Mouse (Mus musculus) hindbrain, embryonic 12.5 days (tissue): ENCODE data around the gene Tmem63b. TPM values are rescaled to one million over a fixed set of nuclear protein-coding genes. Genes with fewer than 3 reads are reported as not detected.

Experiments
- ATAC-seq: fragments of 200-750 bp; cut with Nextera tagmentation; 2 replicates; pipeline ENCODE4 v1.8.0; 2017; ENCODE audit warnings: moderate TSS enrichment; ENCODE audit not compliant: low FRiP score
- H3K27ac ChIP-seq: fragments of 300-500 bp; sonication (generic); 2 replicates; pipeline ENCODE4 v1.5.1; 2016; ENCODE audit warnings: mild to moderate bottlenecking
- H3K27me3 ChIP-seq: fragments of 300-500 bp; sonication (generic); 2 replicates; pipeline ENCODE4 v1.6.1; 2016; ENCODE audit warnings: mild to moderate bottlenecking
- H3K36me3 ChIP-seq: fragments of 300-500 bp; sonication (generic); 2 replicates; pipeline ENCODE4 v1.6.1; 2016; ENCODE audit warnings: mild to moderate bottlenecking
- H3K4me1 ChIP-seq: fragments of 300-500 bp; sonication (generic); 2 replicates; pipeline ENCODE4 v1.6.1; 2016
- H3K4me2 ChIP-seq: fragments of 300-500 bp; sonication (generic); replicated peaks from 2 replicates; pipeline ENCODE4 v1.6.1; 2016; ENCODE audit warnings: mild to moderate bottlenecking
- H3K4me3 ChIP-seq: fragments of 300-500 bp; sonication (generic); 2 replicates; pipeline ENCODE4 v1.5.1; 2016; ENCODE audit warnings: mild to moderate bottlenecking
- H3K9ac ChIP-seq: fragments of 300-500 bp; sonication (generic); 2 replicates; pipeline ENCODE4 v1.6.1; 2016; ENCODE audit warnings: mild to moderate bottlenecking, moderate library complexity
- H3K9me3 ChIP-seq: fragments of 300-500 bp; sonication (generic); replicated peaks from 2 replicates; pipeline ENCODE4 v1.6.1; 2016; ENCODE audit warnings: mild to moderate bottlenecking
- WGBS: fragments of 180-500 bp; shearing (Covaris S2); methylation state at CpG from one replicate; pipeline ENCODE4 v1.1.7; 2016; 5-methylcytosine and 5-hydroxymethylcytosine counted together
- polyA plus RNA-seq: library from polyadenylated mRNA; unstranded; fragments of >200 nt; fragmentation: Nextera tagmentation; extraction: Ambion mirVana; gene quantifications from 2 replicates; pipeline ENCODE4 v1.2.1, GENCODE M21; 2016

Tmem63b gene
- polyA plus RNA-seq, 1 experiment from 2014 or later: 102 TPM

GRCm38 (mm10) chr17:45663106-45663919 is 23.4 kb downstream of the Tmem63b start:
- no peak overlapping the region for H3K4me3 ChIP-seq
- H3K27me3 ChIP-seq: no peaks in the 10 kb centered on the region
- 28% methylated on average over 27 of the region's 27 CpGs for WGBS
- H3K9me3 ChIP-seq: no peaks in the 10 kb centered on the region
- no peak overlapping the region for H3K27ac ChIP-seq
- peaks cover 2% of the 10 kb centered on the region; the same call in 1 of the 2 replicates for H3K4me1 ChIP-seq
- ATAC-seq: peak; percentile 63
- 0 out of 2 replicates have a peak overlapping the region, but pooled peaks have one; percentile 21 for H3K4me2 ChIP-seq
- H3K9ac ChIP-seq: no peak overlapping the region; the same call in 1 of the 2 replicates
- H3K36me3 ChIP-seq: peaks cover 62% of the 10 kb centered on the region

DNA sequence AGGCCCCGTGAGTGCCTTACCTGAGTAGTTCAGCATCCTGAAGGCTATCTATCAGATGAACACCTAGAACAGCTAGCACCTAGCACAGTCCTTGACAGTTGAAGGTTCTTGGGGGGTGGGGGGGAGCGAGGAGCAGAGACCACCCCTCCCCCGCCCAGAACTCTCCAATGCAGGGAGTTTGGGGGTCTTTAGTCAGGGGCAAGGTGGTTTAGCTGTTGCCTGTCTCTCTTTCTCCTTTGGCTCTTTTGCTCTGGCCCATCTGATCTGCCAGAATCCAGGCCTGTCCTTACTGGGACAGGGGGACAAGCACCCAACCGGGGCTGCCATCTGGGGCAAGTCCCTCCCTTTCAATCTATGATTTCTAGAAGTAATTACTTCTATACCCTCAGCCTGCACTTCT is 27.5 kb downstream of the Tmem63b start, which contains the start of gene Capn11:
Gene Capn11 (minus strand): TSS at position 101 of the 400 bp plus-strand sequence.
- H3K36me3 ChIP-seq: peaks cover 24% of the 10 kb centered on the region
- no peak within 1 kb of the TSS for H3K4me2 ChIP-seq
- no peak within 1 kb of the TSS for H3K9ac ChIP-seq
- H3K27ac ChIP-seq: no peak within 1 kb of the TSS
- ATAC-seq: no peak
- H3K9me3 ChIP-seq: no peaks in the 10 kb centered on the region
- H3K4me1 ChIP-seq: peaks cover 2% of the 10 kb centered on the region; the same call in 1 of the 2 replicates
- no peaks in the 10 kb centered on the region for H3K27me3 ChIP-seq
- H3K4me3 ChIP-seq: no peak within 1 kb of the TSS
- WGBS: 85% methylated on average over 4 of the region's 4 CpGs

GRCm38 (mm10) chr17:45655820-45656219 is 30.9 kb downstream of the Tmem63b start:
- Histone ChIP-seq H3K9ac (no peak overlapping the region), H3K4me3 (no peak overlapping the region), H3K9me3 (no peaks in the 10 kb centered on the region), H3K4me2 (no peak overlapping the region), H3K36me3 (no peaks in the 10 kb centered on the region), H3K4me1 (no peaks in the 10 kb centered on the region), H3K27me3 (no peaks in the 10 kb centered on the region), H3K27ac (no peak overlapping the region)
- 24% methylated on average over 6 of the region's 6 CpGs for WGBS
- no peak for ATAC-seq

DNA sequence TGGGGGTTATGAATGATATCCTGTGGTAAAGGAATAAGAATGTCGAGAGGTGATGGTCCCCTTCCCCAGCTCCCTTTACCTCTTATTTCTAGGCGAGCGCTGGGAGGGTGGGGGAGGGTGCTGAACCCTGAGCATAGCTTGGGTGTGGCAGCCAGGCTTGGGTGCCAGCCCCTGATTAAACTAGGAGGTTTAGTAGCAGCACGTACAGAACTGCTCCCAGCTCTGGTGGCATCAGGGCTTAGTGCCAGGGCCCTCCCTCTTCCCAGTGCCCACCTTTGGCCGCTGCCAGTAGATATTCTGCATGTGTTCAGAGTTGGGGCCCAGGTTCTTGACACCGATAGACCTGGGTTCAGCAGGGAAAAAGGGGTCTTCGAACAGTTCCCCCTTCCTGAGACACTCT is 33.5 kb downstream of the Tmem63b start:
- Histone ChIP-seq H3K27me3 (no peaks in the 10 kb centered on the region), H3K9me3 (no peaks in the 10 kb centered on the region), H3K36me3 (no peaks in the 10 kb centered on the region), H3K9ac (no peak overlapping the region), H3K4me2 (no peak overlapping the region), H3K4me3 (no peak overlapping the region), H3K4me1 (no peaks in the 10 kb centered on the region), H3K27ac (no peak overlapping the region)
- WGBS: 77% methylated on average over 7 of the region's 7 CpGs
- no peak for ATAC-seq

GRCm38 (mm10) chr17:45644185-45644584 is 42.5 kb downstream of the Tmem63b start:
- no peak overlapping the region for H3K27ac ChIP-seq
- no peak overlapping the region for H3K4me3 ChIP-seq
- no peaks in the 10 kb centered on the region for H3K4me1 ChIP-seq
- no peak overlapping the region for H3K4me2 ChIP-seq
- H3K36me3 ChIP-seq: no peaks in the 10 kb centered on the region
- WGBS: 93% methylated on average over 4 of the region's 4 CpGs
- H3K27me3 ChIP-seq: no peaks in the 10 kb centered on the region; the same call in 1 of the 2 replicates
- no peak overlapping the region for H3K9ac ChIP-seq
- no peak for ATAC-seq
- no peaks in the 10 kb centered on the region for H3K9me3 ChIP-seq

GRCm38 (mm10) chr17:45642701-45643100 is 44.0 kb downstream of the Tmem63b start:
- Histone ChIP-seq H3K27ac (no peak overlapping the region), H3K4me2 (no peak overlapping the region), H3K9ac (no peak overlapping the region), H3K27me3 (no peaks in the 10 kb centered on the region; the same call in 1 of the 2 replicates), H3K4me1 (no peaks in the 10 kb centered on the region), H3K4me3 (no peak overlapping the region), H3K9me3 (no peaks in the 10 kb centered on the region), H3K36me3 (no peaks in the 10 kb centered on the region)
- 15% methylated on average over 12 of the region's 12 CpGs for WGBS
- peak; percentile 38; the same call in 1 of the 2 replicates for ATAC-seq

- Histone ChIP-seq H3K27me3 (no peaks in the 10 kb centered on the region; the same call in 1 of the 2 replicates), H3K4me3 (no peak overlapping the region), H3K9me3 (no peaks in the 10 kb centered on the region), H3K4me2 (no peak overlapping the region), H3K36me3 (no peaks in the 10 kb centered on the region), H3K9ac (no peak overlapping the region), H3K4me1 (no peaks in the 10 kb centered on the region), H3K27ac (no peak overlapping the region)
- 91% methylated on average over 8 of the region's 8 CpGs for whole genome bisulfite sequencing
- ATAC-seq: no peak
These were observed 44.7 kb downstream of the Tmem63b start for GRCm38 (mm10) chr17:45641981-45642380.

DNA sequence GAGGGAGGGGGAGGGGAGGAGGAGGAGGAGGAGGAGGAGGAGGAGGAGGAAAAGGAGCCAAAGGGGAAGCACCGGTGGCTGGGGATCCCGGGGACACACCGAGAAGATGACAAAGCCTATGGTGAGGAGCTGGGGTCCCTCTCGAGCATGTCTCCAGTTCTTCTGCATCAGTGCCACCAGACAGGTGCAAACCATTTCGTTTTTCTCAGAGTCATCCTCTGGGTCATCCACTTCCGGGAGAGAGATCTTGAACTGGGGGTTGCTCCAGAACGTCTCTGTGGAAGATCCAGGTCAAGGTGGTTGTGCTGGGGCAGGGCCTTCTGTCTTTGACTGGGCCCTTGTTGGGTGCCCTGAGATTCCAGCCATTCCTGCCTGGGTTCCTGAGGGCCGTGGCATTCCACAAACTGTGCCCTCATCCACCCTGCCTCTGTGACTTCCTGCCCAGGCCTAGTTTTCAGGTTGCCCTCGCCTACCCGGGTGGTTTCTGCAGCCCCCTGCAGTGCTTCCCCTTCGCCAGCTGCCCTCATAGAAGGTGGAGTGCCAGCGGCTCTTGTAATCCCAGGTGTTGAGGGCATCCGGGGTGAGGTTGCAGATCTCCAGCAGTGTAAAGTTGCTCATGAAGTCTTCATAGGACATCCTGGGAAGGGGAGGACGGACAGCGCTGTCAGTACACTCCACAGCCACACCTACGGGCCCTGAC is 48.0 kb downstream of the Tmem63b start:
- Histone ChIP-seq H3K36me3 (no peaks in the 10 kb centered on the region), H3K9me3 (no peaks in the 10 kb centered on the region), H3K4me3 (no peak overlapping the region), H3K27me3 (no peaks in the 10 kb centered on the region; the same call in 1 of the 2 replicates), H3K9ac (no peak overlapping the region), H3K4me1 (no peaks in the 10 kb centered on the region), H3K4me2 (no peak overlapping the region), H3K27ac (no peak overlapping the region)
- ATAC-seq: no peak
- WGBS: 77% methylated on average over 16 of the region's 16 CpGs

GRCm38 (mm10) chr17:45634033-45634432 is 52.7 kb downstream of the Tmem63b start:
- ATAC-seq: no peak
- H3K4me1 ChIP-seq: peaks cover 9% of the 10 kb centered on the region
- H3K4me2 ChIP-seq: no peak overlapping the region
- H3K27me3 ChIP-seq: no peaks in the 10 kb centered on the region; the same call in 1 of the 2 replicates
- no peak overlapping the region for H3K27ac ChIP-seq
- no peaks in the 10 kb centered on the region for H3K9me3 ChIP-seq
- no peak overlapping the region for H3K4me3 ChIP-seq
- no peaks in the 10 kb centered on the region for H3K36me3 ChIP-seq
- 87% methylated on average over 5 of the region's 5 CpGs for WGBS
- H3K9ac ChIP-seq: no peak overlapping the region

- peaks cover 9% of the 10 kb centered on the region for H3K4me1 ChIP-seq
- H3K4me3 ChIP-seq: no peak overlapping the region
- no peak overlapping the region for H3K27ac ChIP-seq
- no peaks in the 10 kb centered on the region for H3K9me3 ChIP-seq
- H3K36me3 ChIP-seq: no peaks in the 10 kb centered on the region
- no peak overlapping the region for H3K9ac ChIP-seq
- WGBS: 71% methylated on average over 6 of the region's 6 CpGs
- H3K4me2 ChIP-seq: no peak overlapping the region
- no peak for ATAC-seq
- H3K27me3 ChIP-seq: no peaks in the 10 kb centered on the region
These were observed 54.8 kb downstream of the Tmem63b start for GRCm38 (mm10) chr17:45631940-45632339.

DNA sequence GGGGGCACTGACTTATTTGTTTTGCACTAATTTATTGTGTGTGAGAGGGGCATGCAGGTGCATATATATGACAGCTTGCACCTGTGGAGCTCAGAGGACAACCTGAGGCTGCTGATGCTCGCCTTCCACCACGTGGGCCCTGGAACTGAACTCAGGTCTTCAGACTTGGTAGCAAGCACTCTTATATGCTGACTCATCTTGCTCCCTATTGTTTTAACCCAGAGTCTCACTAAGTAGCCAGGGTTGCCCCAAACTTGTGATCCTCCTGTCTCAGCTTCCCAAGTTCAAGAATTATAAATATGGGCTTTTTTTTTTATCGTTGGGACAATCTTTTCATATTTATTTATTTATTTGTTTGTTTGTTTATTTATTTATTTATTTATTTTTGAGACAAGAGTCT is 55.7 kb downstream of the Tmem63b start:
- WGBS: 55% methylated on average over 3 of the region's 3 CpGs
- no peak; the same call in 1 of the 2 replicates for ATAC-seq
- Histone ChIP-seq H3K9me3 (no peaks in the 10 kb centered on the region), H3K27ac (no peak overlapping the region), H3K9ac (no peak overlapping the region), H3K4me1 (peaks cover 13% of the 10 kb centered on the region), H3K4me2 (peak overlapping the region; percentile 73; the same call in 1 of the 2 replicates), H3K4me3 (peak overlapping the region; percentile 36), H3K36me3 (no peaks in the 10 kb centered on the region), H3K27me3 (no peaks in the 10 kb centered on the region)

DNA sequence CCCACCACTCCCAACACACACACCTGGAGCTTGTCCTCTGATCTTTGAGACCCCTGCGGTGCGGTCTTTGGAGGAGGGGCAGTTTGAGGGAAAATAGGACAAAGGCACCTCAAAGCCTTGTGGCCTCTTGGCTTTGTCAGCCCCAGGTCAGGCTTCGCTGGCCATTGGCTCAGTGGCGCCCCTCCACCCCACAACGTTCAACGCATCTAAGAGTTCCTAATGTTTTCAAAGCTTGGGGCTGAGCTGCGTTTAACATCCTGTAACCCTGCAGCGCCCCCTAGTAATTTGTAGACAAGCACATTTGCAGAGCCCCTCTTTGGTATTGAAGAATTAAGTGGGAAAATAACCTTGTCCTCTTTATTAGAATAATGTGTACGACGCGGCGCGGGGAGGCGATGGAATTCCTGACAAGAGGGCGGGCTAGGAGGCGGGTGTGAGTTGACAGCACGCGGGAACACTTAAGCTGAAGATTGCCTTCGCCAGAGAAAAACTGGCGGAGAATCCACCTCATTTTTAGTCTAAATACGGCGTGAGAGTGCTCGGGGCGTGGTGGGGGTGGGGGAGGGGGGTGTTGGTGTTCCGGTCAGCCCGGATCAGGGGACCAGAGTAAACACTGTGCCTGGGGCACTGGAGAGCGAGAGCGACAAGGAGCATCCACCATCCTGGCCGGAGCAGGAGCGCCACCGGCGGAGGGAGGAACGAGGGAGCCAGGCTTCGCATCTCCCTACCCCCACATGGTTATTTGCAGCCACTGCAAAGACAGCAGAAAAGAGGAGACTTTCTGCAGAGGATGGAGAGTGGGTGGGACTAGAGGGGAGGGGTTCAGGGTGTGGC is 56.6 kb downstream of the Tmem63b start:
- Histone ChIP-seq H3K9ac (peak overlapping the region; percentile 58), H3K27ac (peak overlapping the region; percentile 71), H3K4me1 (peaks cover 13% of the 10 kb centered on the region), H3K4me2 (peak overlapping the region; percentile 73), H3K36me3 (no peaks in the 10 kb centered on the region), H3K27me3 (no peaks in the 10 kb centered on the region), H3K9me3 (no peaks in the 10 kb centered on the region), H3K4me3 (peak overlapping the region; percentile 36)
- ATAC-seq: peak; percentile 90
- WGBS: 2% methylated on average over 34 of the region's 34 CpGs
